In genomic region chrX:111894321-111895050, GRCm38 (mm10) we compare ENCODE assay signal across 9 mouse cellular contexts. TPM values are rescaled to one million over a fixed set of nuclear protein-coding genes. Genes with fewer than 3 reads are reported as not detected.
A peak's percentile ranks its signal among the peaks of the same experiment; 100 is the strongest.
DNase-seq lines count a peak whose midpoint lies in the region; ATAC-seq and TF ChIP-seq lines count a peak whose summit lies in the region.
"Had no signal": no experiment of that assay in that cellular context is flagged by ENCODE, and none has a peak within 500 bp of the region (broad histone marks: within the 10 kb centered on the region; RNA-seq: fewer than 3 reads in every experiment).

No protein-coding gene starts in this region.

- H3K9ac ChIP-seq in forebrain, embryonic 11.5 days (ENCODE audit: low read length): peak overlapping the region; percentile 43
- H3K9ac ChIP-seq in limb, embryonic 12.5 days (replicated peaks): peak overlapping the region; percentile 40; the same call in 1 of the 2 replicates
- no peak overlapping the region for H3K9ac ChIP-seq in neural tube, embryonic 14.5 days (replicated peaks; ENCODE audit: low read depth, low read length)

- H3K36me3 ChIP-seq in E14TG2a.4 (ENCODE audit: insufficient read depth, low read length): no peaks in the 10 kb centered on the region
- H3K36me3 ChIP-seq in forebrain, embryonic 11.5 days (ENCODE audit: control insufficient read depth, insufficient read depth, low read length): no peaks in the 10 kb centered on the region
- no peaks in the 10 kb centered on the region for H3K36me3 ChIP-seq in limb, embryonic 12.5 days
- H3K36me3 ChIP-seq in neural tube, embryonic 14.5 days (ENCODE audit: control insufficient read depth, insufficient read depth, low read length): no peaks in the 10 kb centered on the region

- H3K27ac ChIP-seq in forebrain, embryonic 11.5 days (ENCODE audit: low read depth, low read length): no peak overlapping the region
- H3K27ac ChIP-seq in limb, embryonic 12.5 days: no peak overlapping the region
- H3K27ac ChIP-seq in neural tube, embryonic 14.5 days (ENCODE audit: low read depth, low read length): no peak overlapping the region

- no peak for TF ChIP-seq CTCF in E14TG2a.4 (conservative IDR thresholded peaks at IDR 0.05; ENCODE audit: low read length)

- 16% methylated on average over 66 of the region's 71 CpGs for WGBS in forebrain, embryonic 11.5 days
- WGBS in limb, embryonic 12.5 days: 18% methylated on average over 60 of the region's 71 CpGs
- WGBS in neural tube, embryonic 14.5 days: 16% methylated on average over 50 of the region's 71 CpGs

- peak overlapping the region; percentile 54 for H3K4me2 ChIP-seq in forebrain, embryonic 11.5 days (ENCODE audit: low read depth, low read length, severe bottlenecking)
- H3K4me2 ChIP-seq in limb, embryonic 12.5 days: peak overlapping the region; percentile 61
- peak overlapping the region; percentile 62 for H3K4me2 ChIP-seq in neural tube, embryonic 14.5 days (ENCODE audit: low read depth, low read length)

- no peaks in the 10 kb centered on the region for H3K4me1 ChIP-seq in E14TG2a.4 (replicated peaks; ENCODE audit: low read depth, low read length)
- H3K4me1 ChIP-seq in forebrain, embryonic 11.5 days (replicated peaks; ENCODE audit: control insufficient read depth, insufficient read depth, low read length): no peaks in the 10 kb centered on the region
- no peaks in the 10 kb centered on the region for H3K4me1 ChIP-seq in limb, embryonic 12.5 days (replicated peaks)
- H3K4me1 ChIP-seq in neural tube, embryonic 14.5 days (ENCODE audit: control insufficient read depth, insufficient read depth, low read length): no peaks in the 10 kb centered on the region

- H3K27me3 ChIP-seq in E14TG2a.4 (ENCODE audit: insufficient read depth, low read length): peaks cover 10% of the 10 kb centered on the region
- H3K27me3 ChIP-seq in forebrain, embryonic 11.5 days (ENCODE audit: control insufficient read depth, insufficient read depth, low read length): no peaks in the 10 kb centered on the region
- peaks cover 16% of the 10 kb centered on the region for H3K27me3 ChIP-seq in limb, embryonic 12.5 days
- H3K27me3 ChIP-seq in neural tube, embryonic 14.5 days (ENCODE audit: control insufficient read depth, insufficient read depth, low read length): no peaks in the 10 kb centered on the region

- peak; percentile 3 to 4 for DNase-seq in cerebellum, postnatal 25 days
- no peak for DNase-seq in cerebellum, adult 11-12 months
- peak; percentile 55 for DNase-seq in forebrain, embryonic 11.5 days (ENCODE audit: low spot score)
- DNase-seq in adipocyte (ENCODE audit: low spot score): no peak
- no peak for DNase-seq in natural killer cell, adult 2 months (ENCODE audit: low spot score in 2 of 2)

- peak overlapping the region; percentile 45 for H3K4me3 ChIP-seq in E14TG2a.4 (replicated peaks; ENCODE audit: low read length)
- H3K4me3 ChIP-seq in forebrain, embryonic 11.5 days (ENCODE audit: low read depth, low read length): peak overlapping the region; percentile 38
- H3K4me3 ChIP-seq in limb, embryonic 12.5 days (replicated peaks): peak overlapping the region; percentile 43
- peak overlapping the region; percentile 47 for H3K4me3 ChIP-seq in neural tube, embryonic 14.5 days (ENCODE audit: low read depth, low read length)
- H3K4me3 ChIP-seq: myocyte had no signal

- no peaks in the 10 kb centered on the region for H3K9me3 ChIP-seq in E14TG2a.4 (ENCODE audit: low read length)
- H3K9me3 ChIP-seq in forebrain, embryonic 11.5 days (ENCODE audit: control insufficient read depth, low read length): no peaks in the 10 kb centered on the region
- H3K9me3 ChIP-seq in limb, embryonic 12.5 days: no peaks in the 10 kb centered on the region
- no peaks in the 10 kb centered on the region for H3K9me3 ChIP-seq in neural tube, embryonic 14.5 days (ENCODE audit: control insufficient read depth, low read length)

- peak; percentile 70 for ATAC-seq in forebrain, embryonic 11.5 days (replicated peaks; ENCODE audit: low FRiP score)
- peak; percentile 31; the same call in 1 of the 2 replicates for ATAC-seq in limb, embryonic 12.5 days (ENCODE audit: insufficient number of reproducible peaks, insufficient read depth, low FRiP score, low TSS enrichment, low read depth)
- ATAC-seq in neural tube, embryonic 14.5 days (ENCODE audit: low read depth): peak; percentile 65

RNA-seq across cellular contexts. Expression of gene Gm45194, which starts 3.3 kb away (rescaled TPM):
- polyA plus RNA-seq in forebrain, embryonic 11.5 days (2014; fragmentation: Nextera tagmentation; extraction: Ambion mirVana): 1.0 and 1.1 TPM in 2 replicates
- 0.54 TPM in 1 of 2 replicates, not detected in the other for polyA plus RNA-seq in limb, embryonic 12.5 days (2016; fragmentation: Nextera tagmentation; extraction: Ambion mirVana)
- polyA plus RNA-seq in neural tube, embryonic 14.5 days (2014; fragmentation: Nextera tagmentation; extraction: Ambion mirVana): 0.82 and 1.2 TPM in 2 replicates
- polyA plus RNA-seq: myocyte had no signal

Comparison
In these comparisons a context has a peak if more than half of its experiments do, and no peak if none do; other contexts are left out.
1. DNase-seq: peak in cerebellum, postnatal 25 days (2 of 2) and forebrain, embryonic 11.5 days (single experiment); none in cerebellum, adult 11-12 months (single experiment), adipocyte (single experiment) and natural killer cell, adult 2 months (0 of 2).
2. Peak in every context shown above with its lines, with median percentiles within 50 percentile points of each other: H3K4me3 ChIP-seq, ATAC-seq and H3K4me2 ChIP-seq.